Mouse (Mus musculus): ENCODE data around the gene Dlx3. TPM values are rescaled to one million over a fixed set of nuclear protein-coding genes. Genes with fewer than 3 reads are reported as not detected.

The Dlx3 gene
- polyA plus RNA-seq (2014; fragmentation: Illumina TruSeq; extraction: RNeasy Lipid Tissue Mini Kit (QIAGEN cat#74804); ENCODE audit: low read depth, low replicate concordance), result not detected

GRCm38 (mm10) chr11:95119990-95120632 lies at the start of gene Dlx3:
Gene Dlx3 (plus strand): TSS chr11:95120119.

GRCm38 (mm10) chr11:95076536-95077111 lies 43.3 kb upstream of the Dlx3 start, which contains the start of gene Itga3:
Gene Itga3 (minus strand): TSS chr11:95076801.

GRCm38 (mm10) chr11:95145851-95146403 lies 26.0 kb downstream of the Dlx3 start, which contains the start of gene Dlx4:
Gene Dlx4 (minus strand): TSS chr11:95146263.

Other genes starting within 250 kb of the Dlx3 start
- gene Col1a1, start 183.9 kb upstream of the Dlx3 start, polyA plus RNA-seq (2014; fragmentation: Illumina TruSeq; extraction: RNeasy Lipid Tissue Mini Kit (QIAGEN cat#74804); ENCODE audit: low read depth, low replicate concordance), result 29.1 TPM
- not detected for gene Hils1, start 152.5 kb upstream of the Dlx3 start, polyA plus RNA-seq (2014; fragmentation: Illumina TruSeq; extraction: RNeasy Lipid Tissue Mini Kit (QIAGEN cat#74804); ENCODE audit: low read depth, low replicate concordance)
- gene Sgca, start 143.8 kb upstream of the Dlx3 start, polyA plus RNA-seq (2014; fragmentation: Illumina TruSeq; extraction: RNeasy Lipid Tissue Mini Kit (QIAGEN cat#74804); ENCODE audit: low read depth, low replicate concordance), result not detected
- gene Ppp1r9b, start 129.1 kb upstream of the Dlx3 start, polyA plus RNA-seq (2014; fragmentation: Illumina TruSeq; extraction: RNeasy Lipid Tissue Mini Kit (QIAGEN cat#74804); ENCODE audit: low read depth, low replicate concordance), result 10.5 TPM
- gene Samd14, start 110.2 kb upstream of the Dlx3 start, polyA plus RNA-seq (2014; fragmentation: Illumina TruSeq; extraction: RNeasy Lipid Tissue Mini Kit (QIAGEN cat#74804); ENCODE audit: low read depth, low replicate concordance), result not detected
- 3.7 TPM for gene Pdk2, start 78.8 kb upstream of the Dlx3 start, polyA plus RNA-seq (2014; fragmentation: Illumina TruSeq; extraction: RNeasy Lipid Tissue Mini Kit (QIAGEN cat#74804); ENCODE audit: low read depth, low replicate concordance)
- gene Itga3, start 43.3 kb upstream of the Dlx3 start, polyA plus RNA-seq (2014; fragmentation: Illumina TruSeq; extraction: RNeasy Lipid Tissue Mini Kit (QIAGEN cat#74804); ENCODE audit: low read depth, low replicate concordance), result 1.5 TPM
- not detected for gene Dlx4, start 26.1 kb downstream of the Dlx3 start, polyA plus RNA-seq (2014; fragmentation: Illumina TruSeq; extraction: RNeasy Lipid Tissue Mini Kit (QIAGEN cat#74804); ENCODE audit: low read depth, low replicate concordance)
- not detected for gene Tac4, start 141.4 kb downstream of the Dlx3 start, polyA plus RNA-seq (2014; fragmentation: Illumina TruSeq; extraction: RNeasy Lipid Tissue Mini Kit (QIAGEN cat#74804); ENCODE audit: low read depth, low replicate concordance)
- gene Kat7, start 190.1 kb downstream of the Dlx3 start, polyA plus RNA-seq (2014; fragmentation: Illumina TruSeq; extraction: RNeasy Lipid Tissue Mini Kit (QIAGEN cat#74804); ENCODE audit: low read depth, low replicate concordance), result 45.3 TPM
- 2.1 TPM for gene Fam117a, start 216.9 kb downstream of the Dlx3 start, polyA plus RNA-seq (2014; fragmentation: Illumina TruSeq; extraction: RNeasy Lipid Tissue Mini Kit (QIAGEN cat#74804); ENCODE audit: low read depth, low replicate concordance)

All from sigmoid colon, adult 10 weeks (tissue).